Mouse (Mus musculus) heart, embryonic 16.5 days (tissue): ENCODE data around the gene Cacna1c. TPM values are rescaled to one million over a fixed set of nuclear protein-coding genes. Genes with fewer than 3 reads are reported as not detected.

ENCODE experiments used
- ATAC-seq: fragments of 200-750 bp; cut with Nextera tagmentation; replicated peaks from 2 replicates; pipeline ENCODE4 v1.8.0; 2017; ENCODE audit warnings: moderate number of reproducible peaks; ENCODE audit not compliant: insufficient read depth, low FRiP score; ENCODE audit errors: extremely low read depth
- H3K27ac ChIP-seq: fragments of 300-500 bp; sonication (generic); 2 replicates; pipeline ENCODE4 v1.5.1; 2014; ENCODE audit warnings: mild to moderate bottlenecking, low read length, control low read depth, moderate library complexity
- H3K27me3 ChIP-seq: fragments of 300-500 bp; sonication (generic); 2 replicates; pipeline ENCODE4 v1.6.1; 2014; ENCODE audit warnings: low read length, mixed read lengths; ENCODE audit not compliant: control insufficient read depth, insufficient read depth
- H3K36me3 ChIP-seq: fragments of 300-500 bp; sonication (generic); 2 replicates; pipeline ENCODE4 v1.6.1; 2014; ENCODE audit not compliant: control insufficient read depth, insufficient read depth
- H3K4me1 ChIP-seq: fragments of 300-500 bp; sonication (generic); 2 replicates; pipeline ENCODE4 v1.6.1; 2014; ENCODE audit warnings: low read length, mixed read lengths; ENCODE audit not compliant: control insufficient read depth, insufficient read depth
- H3K4me2 ChIP-seq: fragments of 300-500 bp; sonication (generic); 2 replicates; pipeline ENCODE4 v1.6.1; 2014; ENCODE audit warnings: low read depth, mild to moderate bottlenecking, control low read depth, low read length
- H3K4me3 ChIP-seq: fragments of 300-500 bp; sonication (generic); 2 replicates; pipeline ENCODE4 v1.5.1; 2014; ENCODE audit warnings: mild to moderate bottlenecking, control low read depth, low read length
- H3K9ac ChIP-seq: fragments of 300-500 bp; sonication (generic); 2 replicates; pipeline ENCODE4 v1.6.1; 2014; ENCODE audit warnings: low read length, control low read depth
- H3K9me3 ChIP-seq: fragments of 300-500 bp; sonication (generic); replicated peaks from 2 replicates; pipeline ENCODE4 v1.6.1; 2016; ENCODE audit warnings: low read length; ENCODE audit not compliant: control insufficient read depth
- WGBS: fragments of 180-500 bp; shearing (Covaris S2); extraction: QIAGEN DNeasy Blood & Tissue Kit; methylation state at CpG from one replicate; pipeline ENCODE4 v1.1.7; 2014; 5-methylcytosine and 5-hydroxymethylcytosine counted together
- polyA plus RNA-seq: library from polyadenylated mRNA; unstranded; fragments of >200 nt; fragmentation: Nextera tagmentation; extraction: Ambion mirVana; gene quantifications from 2 replicates; pipeline ENCODE4 v1.2.1, GENCODE M21; 2015

The Cacna1c gene
- polyA plus RNA-seq, 1 experiment from 2014 or later, result 66.2 TPM

DNA sequence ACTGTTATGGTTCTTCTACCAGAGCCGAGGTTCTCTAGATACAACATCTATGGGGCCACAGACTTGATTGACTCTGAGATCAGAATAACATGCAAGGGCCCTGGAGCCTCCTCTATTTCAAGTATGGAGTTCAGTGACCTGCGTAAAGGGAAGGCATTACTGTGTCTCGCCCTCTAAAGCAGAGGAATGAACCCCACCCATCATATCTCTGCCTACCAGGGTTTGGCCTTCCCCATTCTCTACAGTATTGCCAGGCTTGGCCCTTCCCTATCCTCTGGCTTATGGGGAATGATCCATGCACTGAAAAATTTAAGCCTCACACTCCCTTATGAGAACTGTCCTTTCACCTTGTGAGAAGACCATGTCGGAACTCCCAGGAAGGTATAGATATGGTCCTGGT lies 198.8 kb downstream of the Cacna1c start:
- Histone ChIP-seq H3K27me3 (no peaks in the 10 kb centered on the region), H3K27ac (no peak overlapping the region), H3K4me2 (no peak overlapping the region), H3K4me1 (peaks cover 49% of the 10 kb centered on the region), H3K36me3 (0 out of 2 replicates have a peak, but pooled peaks cover 2% of the 10 kb centered on the region), H3K9ac (no peak overlapping the region), H3K4me3 (no peak overlapping the region), H3K9me3 (no peaks in the 10 kb centered on the region)
- 84% methylated on average over 4 of the region's 4 CpGs for WGBS
- no peak for ATAC-seq

DNA sequence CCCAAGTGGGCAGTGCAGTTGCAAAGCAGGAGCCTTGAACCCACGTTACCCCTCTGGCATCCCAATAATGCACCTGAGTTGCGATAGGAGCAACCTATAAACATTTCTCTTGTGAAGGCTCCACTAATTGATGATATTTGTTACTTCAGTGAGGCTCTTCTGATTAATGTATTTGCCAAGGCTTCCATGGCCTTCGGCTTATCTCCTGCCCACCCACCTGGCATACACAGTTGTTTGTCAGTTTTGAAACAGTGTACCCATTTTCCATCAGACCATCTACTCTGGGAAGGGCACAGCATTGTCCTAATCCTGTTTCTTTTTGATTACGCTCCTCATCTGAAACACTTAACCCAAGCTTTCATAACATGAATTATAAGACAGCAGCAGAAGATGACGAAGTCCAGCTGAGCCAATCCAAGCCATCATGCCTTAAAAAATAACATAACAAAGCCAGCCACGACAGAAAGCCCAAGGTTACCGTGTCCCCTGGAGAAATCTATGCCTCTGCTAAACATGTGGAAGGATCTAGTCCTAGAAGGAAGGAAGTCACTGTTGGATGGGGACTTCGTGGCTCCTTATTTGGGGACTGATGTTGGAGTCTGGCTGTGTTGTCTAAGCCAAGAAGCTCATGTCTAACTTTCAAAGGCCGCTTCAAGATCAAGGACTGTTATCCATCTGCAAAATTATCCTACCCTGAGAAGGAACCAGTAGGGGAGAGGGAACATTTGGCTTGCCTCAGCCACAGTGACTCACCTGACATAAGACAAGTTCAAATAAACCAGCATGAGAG lies 201.8 kb downstream of the Cacna1c start:
- no peaks in the 10 kb centered on the region for H3K27me3 ChIP-seq
- no peak for ATAC-seq
- H3K4me1 ChIP-seq, result peaks cover 22% of the 10 kb centered on the region
- H3K4me3 ChIP-seq, result no peak overlapping the region
- WGBS, result 75% methylated on average over 9 of the region's 9 CpGs
- no peak overlapping the region for H3K9ac ChIP-seq
- H3K4me2 ChIP-seq, result no peak overlapping the region
- H3K36me3 ChIP-seq, result 0 out of 2 replicates have a peak, but pooled peaks cover 2% of the 10 kb centered on the region
- no peaks in the 10 kb centered on the region for H3K9me3 ChIP-seq
- H3K27ac ChIP-seq, result no peak overlapping the region

DNA sequence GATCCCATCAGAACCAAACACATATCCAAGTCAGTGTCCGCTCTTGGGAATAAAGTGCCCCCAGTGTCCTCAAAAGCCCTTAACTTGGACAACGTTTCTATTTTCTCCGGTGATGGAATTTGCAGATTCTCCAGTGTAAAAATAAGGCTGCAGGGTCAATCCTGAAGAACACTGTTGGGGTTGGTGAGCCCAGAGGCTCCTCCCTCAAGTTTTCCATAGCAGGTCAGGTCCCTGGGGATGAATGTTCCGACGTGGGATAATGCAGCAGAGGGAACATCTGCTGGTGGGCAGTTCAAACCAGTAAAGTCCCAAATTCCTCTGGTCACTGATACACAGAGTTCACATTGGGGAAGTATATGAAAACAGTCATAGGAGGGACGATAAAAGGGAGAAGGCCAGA lies 203.8 kb downstream of the Cacna1c start:
- H3K27me3 ChIP-seq, result no peaks in the 10 kb centered on the region
- H3K36me3 ChIP-seq, result 0 out of 2 replicates have a peak, but pooled peaks cover 2% of the 10 kb centered on the region
- H3K4me2 ChIP-seq, result no peak overlapping the region
- H3K4me3 ChIP-seq, result no peak overlapping the region
- no peak overlapping the region for H3K9ac ChIP-seq
- H3K4me1 ChIP-seq, result peaks cover 7% of the 10 kb centered on the region
- H3K9me3 ChIP-seq, result no peaks in the 10 kb centered on the region
- WGBS, result 60% methylated on average over 6 of the region's 6 CpGs
- no peak overlapping the region for H3K27ac ChIP-seq
- no peak for ATAC-seq

DNA sequence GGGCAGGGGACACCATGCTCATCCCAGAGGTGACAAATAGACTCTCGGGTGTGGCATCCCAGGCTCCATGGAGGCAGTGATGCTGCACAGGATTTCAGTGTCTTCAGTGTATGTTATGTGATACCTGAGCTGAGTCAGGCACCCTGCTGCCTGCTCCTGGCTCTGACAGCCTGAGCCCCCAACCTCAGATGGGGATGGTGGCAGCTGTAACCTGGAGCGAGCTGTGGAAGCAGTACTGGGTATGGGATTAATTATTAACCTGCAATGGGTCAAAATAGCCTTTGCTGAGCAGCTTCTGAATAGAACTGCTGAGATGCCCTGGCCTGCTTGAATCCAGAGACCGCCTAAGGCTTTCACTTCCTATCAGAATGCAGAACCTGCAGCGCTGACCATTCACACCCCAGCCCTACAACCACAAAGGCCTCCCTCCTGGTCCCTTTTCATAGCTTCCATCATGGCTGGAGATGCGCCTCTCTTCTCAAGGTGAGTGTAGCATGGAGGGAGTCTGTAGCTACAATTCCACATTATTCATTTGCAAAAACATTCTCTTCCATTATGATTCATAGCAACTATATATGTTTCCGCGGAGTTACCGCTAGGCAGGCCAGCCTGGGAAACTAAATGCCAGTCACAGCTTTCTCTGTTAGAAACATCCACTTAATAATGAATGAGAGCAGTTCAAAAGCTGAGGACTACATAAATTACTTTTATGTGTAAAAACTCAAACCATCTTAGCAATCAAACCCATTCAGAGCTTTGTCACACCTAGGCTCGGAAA lies 206.0 kb downstream of the Cacna1c start:
- Histone ChIP-seq H3K9me3 (no peaks in the 10 kb centered on the region), H3K4me1 (peaks cover 6% of the 10 kb centered on the region), H3K36me3 (0 out of 2 replicates have a peak, but pooled peaks cover 2% of the 10 kb centered on the region), H3K4me3 (no peak overlapping the region), H3K27me3 (no peaks in the 10 kb centered on the region), H3K27ac (no peak overlapping the region), H3K9ac (no peak overlapping the region), H3K4me2 (no peak overlapping the region)
- 83% methylated on average over 9 of the region's 9 CpGs for WGBS
- 0 out of 2 replicates have a peak, but pooled peaks have one; percentile 8 for ATAC-seq

DNA sequence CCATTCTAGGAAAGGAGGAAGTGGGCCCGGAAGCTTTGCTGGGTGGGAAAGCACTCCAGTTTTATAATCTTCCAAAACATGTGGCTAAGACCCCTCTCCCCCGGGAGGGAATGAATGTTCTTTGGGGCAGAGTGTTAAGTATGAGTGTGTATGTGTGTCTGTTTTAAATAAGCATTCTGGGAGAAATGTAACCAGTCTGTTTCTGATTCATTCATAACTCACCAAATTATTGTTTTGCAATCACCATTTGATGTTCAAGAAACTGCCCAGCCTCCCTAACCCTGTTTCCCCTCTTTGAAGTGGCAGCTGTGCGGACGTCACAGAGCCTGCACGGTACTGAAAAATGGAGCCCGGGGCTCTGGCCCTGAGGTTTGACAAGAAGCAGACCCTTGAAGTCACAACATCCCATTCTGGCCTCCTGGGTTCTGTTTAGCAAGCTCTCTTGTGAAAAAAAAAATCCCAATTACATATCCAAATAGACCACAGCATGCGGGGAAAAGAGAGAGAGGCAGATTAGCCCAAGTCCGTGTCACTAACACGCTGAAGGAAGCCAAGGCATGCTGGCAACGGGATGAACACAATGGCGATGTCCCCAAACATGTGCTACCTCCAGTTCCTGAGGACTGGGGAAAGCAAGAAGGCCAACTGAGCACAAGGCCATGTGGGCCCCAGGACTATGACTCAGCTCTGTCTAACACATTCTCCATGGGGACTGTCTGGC lies 211.9 kb downstream of the Cacna1c start:
- WGBS, result 43% methylated on average over 11 of the region's 11 CpGs
- H3K9ac ChIP-seq, result no peak overlapping the region
- no peaks in the 10 kb centered on the region for H3K27me3 ChIP-seq
- H3K4me1 ChIP-seq, result peaks cover 20% of the 10 kb centered on the region
- no peak overlapping the region for H3K4me3 ChIP-seq
- no peaks in the 10 kb centered on the region for H3K36me3 ChIP-seq
- no peak overlapping the region for H3K27ac ChIP-seq
- H3K9me3 ChIP-seq, result no peaks in the 10 kb centered on the region
- no peak overlapping the region for H3K4me2 ChIP-seq
- no peak; the same call in 1 of the 2 replicates for ATAC-seq

DNA sequence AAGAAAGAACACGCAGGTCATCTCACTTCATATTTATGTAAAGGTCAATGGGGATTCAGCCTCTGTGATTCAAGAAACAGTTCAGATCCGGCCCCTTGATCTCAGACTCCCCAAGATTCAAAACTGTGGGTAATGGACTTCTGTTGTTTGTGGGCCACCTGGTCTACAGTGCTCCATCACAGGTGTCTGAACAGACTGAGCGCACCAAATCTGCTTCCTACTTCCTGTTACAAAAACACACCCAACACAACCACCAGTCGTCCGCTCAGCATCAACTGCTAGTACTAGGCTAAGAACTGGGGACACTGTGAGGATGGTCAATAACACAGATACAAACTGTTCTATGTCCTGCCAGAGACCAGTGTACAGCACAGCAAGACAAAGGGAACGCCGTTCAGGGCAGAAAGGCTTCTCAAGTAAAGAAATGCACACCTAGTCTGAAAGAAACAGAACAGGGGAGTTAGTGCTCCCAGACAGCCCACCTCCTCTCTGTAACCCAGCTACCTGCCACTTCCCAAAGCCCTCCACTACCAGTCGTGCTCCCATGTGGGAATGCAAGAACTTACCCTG lies 212.7 kb downstream of the Cacna1c start:
- Histone ChIP-seq H3K4me3 (no peak overlapping the region), H3K27me3 (no peaks in the 10 kb centered on the region), H3K4me1 (peaks cover 24% of the 10 kb centered on the region), H3K9ac (no peak overlapping the region), H3K9me3 (no peaks in the 10 kb centered on the region), H3K36me3 (no peaks in the 10 kb centered on the region), H3K4me2 (no peak overlapping the region), H3K27ac (peak overlapping the region; percentile 29; the same call in 1 of the 2 replicates)
- no peak; the same call in 1 of the 2 replicates for ATAC-seq
- WGBS, result 82% methylated on average over 8 of the region's 8 CpGs

DNA sequence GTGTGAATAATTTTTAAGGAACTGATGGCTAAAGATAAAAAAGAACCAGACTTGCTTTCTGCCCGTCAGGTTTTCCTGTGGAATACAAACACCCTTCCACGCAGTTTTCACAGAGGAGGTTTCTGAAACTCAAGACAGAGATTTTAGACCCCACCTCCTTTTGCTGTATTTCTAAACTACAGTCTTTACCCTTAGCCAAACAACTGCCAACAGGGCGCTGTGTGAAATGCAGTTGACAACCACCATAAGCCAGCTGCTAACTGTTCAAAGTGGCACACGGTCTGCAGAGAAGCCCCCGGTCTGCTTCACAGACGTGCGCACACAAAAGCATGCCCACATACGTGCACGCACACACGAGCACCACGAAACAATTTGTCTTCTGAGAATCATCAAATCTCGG lies 216.0 kb downstream of the Cacna1c start:
- WGBS, result 59% methylated on average over 12 of the region's 12 CpGs
- H3K27ac ChIP-seq, result no peak overlapping the region
- no peaks in the 10 kb centered on the region for H3K9me3 ChIP-seq
- no peaks in the 10 kb centered on the region for H3K36me3 ChIP-seq
- H3K4me2 ChIP-seq, result no peak overlapping the region
- no peak overlapping the region for H3K9ac ChIP-seq
- H3K4me3 ChIP-seq, result no peak overlapping the region
- no peaks in the 10 kb centered on the region for H3K27me3 ChIP-seq
- no peak for ATAC-seq
- peaks cover 29% of the 10 kb centered on the region for H3K4me1 ChIP-seq

DNA sequence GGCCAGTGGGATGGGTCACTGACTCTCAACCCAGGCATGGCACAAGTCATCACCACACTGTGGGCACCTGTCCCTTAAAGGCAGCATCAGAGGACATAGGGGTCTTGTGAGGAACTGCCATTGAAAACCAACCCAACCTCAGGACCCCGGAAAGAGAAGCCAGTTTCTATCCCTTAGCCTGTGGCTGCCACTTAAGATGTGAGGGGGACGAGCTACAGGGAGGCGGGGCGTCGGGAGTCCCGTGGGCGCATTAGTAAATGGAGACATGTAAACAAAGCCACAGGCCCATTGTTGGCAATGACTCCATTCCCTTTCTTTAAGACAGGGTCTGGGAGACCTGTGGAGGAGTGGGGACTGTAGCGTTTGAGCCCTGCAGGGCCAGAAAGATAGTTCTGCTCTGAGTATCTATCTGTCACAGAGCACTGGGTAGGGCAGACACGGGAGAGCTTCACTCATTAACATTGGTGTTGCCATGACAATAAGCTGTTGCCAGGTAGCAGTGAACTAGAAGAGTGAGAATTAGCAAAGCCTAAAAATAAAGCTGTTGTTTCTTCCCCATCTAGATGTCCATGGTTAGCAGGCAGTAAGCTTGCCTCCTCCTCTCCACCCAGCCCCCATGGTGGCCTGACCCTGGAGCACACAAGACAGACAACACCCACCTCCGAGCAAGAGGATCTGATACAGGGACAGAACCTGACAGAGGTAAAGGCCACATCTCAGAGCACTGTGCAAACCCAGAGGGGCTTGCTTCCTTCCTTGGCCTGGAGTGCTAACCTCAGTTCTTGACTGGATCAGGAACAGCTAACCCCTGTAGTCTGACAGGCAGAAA lies 218.6 kb downstream of the Cacna1c start:
- H3K9ac ChIP-seq, result no peak overlapping the region
- 48% methylated on average over 10 of the region's 10 CpGs for WGBS
- H3K4me3 ChIP-seq, result no peak overlapping the region
- no peak overlapping the region for H3K4me2 ChIP-seq
- no peak overlapping the region for H3K27ac ChIP-seq
- ATAC-seq, result no peak
- no peaks in the 10 kb centered on the region for H3K27me3 ChIP-seq
- peaks cover 26% of the 10 kb centered on the region for H3K4me1 ChIP-seq
- H3K36me3 ChIP-seq, result no peaks in the 10 kb centered on the region
- no peaks in the 10 kb centered on the region for H3K9me3 ChIP-seq
